Mouse (Mus musculus) MEL (cell line): ENCODE data around the gene Golph3l. TPM values are rescaled to one million over a fixed set of nuclear protein-coding genes. Genes with fewer than 3 reads are reported as not detected.

Source experiments
- DNase-seq: peaks from one replicate; pipeline ENCODE4 v3.0.0; 2011; ENCODE audit warnings: low read depth, low spot score
- H3K27ac ChIP-seq: 2 replicates; pipeline ENCODE4 v1.5.1; 2012; ENCODE audit warnings: low read depth, mild to moderate bottlenecking, control low read depth, low read length, moderate library complexity; ENCODE audit not compliant: control insufficient read depth
- H3K27me3 ChIP-seq, 2 experiments: fragments of 150-350 bp in 1 of 2; sonication (generic) in 1 of 2; 2 replicates each; pipeline ENCODE4 v1.6.1; 2012; ENCODE audit warnings: low read length in 2 of 2, mild to moderate bottlenecking in 2 of 2, improper control_type of control experiment in 1 of 2, moderate library complexity in 1 of 2; ENCODE audit not compliant: insufficient read depth in 2 of 2, control insufficient read depth in 1 of 2
- H3K36me3 ChIP-seq, 2 experiments: 2 replicates each; pipeline ENCODE4 v1.6.1; 2012 to 2014; ENCODE audit warnings: low read length in 2 of 2, improper control_type of control experiment in 1 of 2, inconsistent platforms in 1 of 2, mild to moderate bottlenecking in 1 of 2; ENCODE audit not compliant: insufficient read depth in 2 of 2, control insufficient read depth in 1 of 2
- H3K4me1 ChIP-seq, 2 experiments: fragments of 150-350 bp in 1 of 2; sonication (generic) in 1 of 2; 2 replicates each; pipeline ENCODE4 v1.6.1; 2012; ENCODE audit warnings: low read length in 2 of 2, improper control_type of control experiment in 1 of 2, mild to moderate bottlenecking in 1 of 2; ENCODE audit not compliant: insufficient read depth in 2 of 2, control insufficient read depth in 1 of 2
- H3K4me3 ChIP-seq, 2 experiments: fragments of 150-350 bp in 1 of 2; sonication (generic) in 1 of 2; 2 replicates each; pipeline ENCODE4 v1.5.1; 2012; ENCODE audit warnings: low read depth in 2 of 2, low read length in 2 of 2, mild to moderate bottlenecking in 2 of 2, moderate library complexity in 2 of 2, control low read depth in 1 of 2, improper control_type of control experiment in 1 of 2; ENCODE audit not compliant: control insufficient read depth in 1 of 2, insufficient read depth in 1 of 2
- H3K79me2 ChIP-seq: 2 replicates; pipeline ENCODE4 v1.6.1; 2012; ENCODE audit warnings: mild to moderate bottlenecking, low read length, moderate library complexity; ENCODE audit not compliant: control insufficient read depth, poor library complexity, insufficient read depth
- H3K9ac ChIP-seq: 2 replicates; pipeline ENCODE4 v1.6.1; 2012; ENCODE audit warnings: low read depth, mild to moderate bottlenecking, control low read depth, low read length, moderate library complexity; ENCODE audit not compliant: control insufficient read depth, poor library complexity, severe bottlenecking
- H3K9me3 ChIP-seq: fragments of 150-350 bp; sonication (generic); replicated peaks from 2 replicates; pipeline ENCODE4 v1.6.1; 2012; ENCODE audit warnings: mild to moderate bottlenecking, low read length, improper control_type of control experiment, moderate library complexity; ENCODE audit not compliant: insufficient read depth
- CHD1 ChIP-seq: IDR thresholded peaks from 2 replicates; pipeline ENCODE4 v1.6.1; 2012; ENCODE audit warnings: low read depth, mild to moderate bottlenecking, inconsistent platforms, low read length, improper control_type of control experiment
- CHD2 ChIP-seq: IDR thresholded peaks from 2 replicates; pipeline ENCODE4 v1.6.1; 2011; ENCODE audit warnings: low read length, improper control_type of control experiment
- CTCF ChIP-seq, 3 experiments: IDR thresholded peaks in 2 of 3; conservative IDR thresholded peaks in 1 of 3; 2 replicates each; pipeline ENCODE4 v1.5.1; 2011 to 2012; ENCODE audit warnings: low read length in 3 of 3, low read depth in 2 of 3, mild to moderate bottlenecking in 2 of 3, improper control_type of control experiment in 1 of 3, inconsistent platforms in 1 of 3, mixed read lengths in 1 of 3, moderate library complexity in 1 of 3; ENCODE audit not compliant: control insufficient read depth in 1 of 3, insufficient read depth in 1 of 3, poor library complexity in 1 of 3, severe bottlenecking in 1 of 3
- E2F4 ChIP-seq: IDR thresholded peaks from 2 replicates; pipeline ENCODE4 v1.6.1; 2011; ENCODE audit warnings: low read depth, low read length, improper control_type of control experiment, borderline replicate concordance
- ELF1 ChIP-seq: IDR thresholded peaks from 2 replicates; pipeline ENCODE4 v1.6.1; 2014; ENCODE audit warnings: low read depth, mild to moderate bottlenecking, inconsistent platforms, low read length, improper control_type of control experiment, moderate library complexity
- EP300 ChIP-seq, 2 experiments: IDR thresholded peaks; 2 replicates each; pipeline ENCODE4 v1.6.1; 2011; ENCODE audit warnings: improper control_type of control experiment in 2 of 2, low read length in 2 of 2, low read depth in 1 of 2, mild to moderate bottlenecking in 1 of 2
- ETS1 ChIP-seq: IDR thresholded peaks from 2 replicates; pipeline ENCODE4 v1.6.1; 2012; ENCODE audit warnings: low read depth, mild to moderate bottlenecking, inconsistent platforms, low read length, improper control_type of control experiment, moderate library complexity
- GABPA ChIP-seq: IDR thresholded peaks from 2 replicates; pipeline ENCODE4 v1.6.1; 2012; ENCODE audit warnings: low read depth, mild to moderate bottlenecking, inconsistent platforms, low read length, improper control_type of control experiment, moderate library complexity
- GATA1 ChIP-seq: IDR thresholded peaks from 2 replicates; pipeline ENCODE4 v1.6.1; 2011; ENCODE audit warnings: low read depth, low read length, improper control_type of control experiment
- HCFC1 ChIP-seq: IDR thresholded peaks from 2 replicates; pipeline ENCODE4 v1.6.1; 2012; ENCODE audit warnings: low read depth, mild to moderate bottlenecking, inconsistent platforms, low read length, improper control_type of control experiment, moderate library complexity
- JUND ChIP-seq: IDR thresholded peaks from 2 replicates; pipeline ENCODE4 v1.6.1; 2011; ENCODE audit warnings: low read depth, mild to moderate bottlenecking, improper control_type of control experiment, low read length
- KAT2A ChIP-seq: conservative IDR thresholded peaks from 2 replicates; pipeline ENCODE4 v1.6.1; 2012; ENCODE audit warnings: low read depth, low read length, improper control_type of control experiment, inconsistent platforms
- MAFK ChIP-seq: IDR thresholded peaks from 2 replicates; pipeline ENCODE4 v1.6.1; 2011; ENCODE audit warnings: low read depth, mild to moderate bottlenecking, low read length, improper control_type of control experiment, borderline replicate concordance
- MAX ChIP-seq: IDR thresholded peaks from 2 replicates; pipeline ENCODE4 v1.6.1; 2011; ENCODE audit warnings: low read length, improper control_type of control experiment
- MEF2A ChIP-seq: IDR thresholded peaks from 2 replicates; pipeline ENCODE4 v1.6.1; 2014; ENCODE audit warnings: low read depth, mild to moderate bottlenecking, inconsistent platforms, low read length, improper control_type of control experiment; ENCODE audit not compliant: poor library complexity, insufficient replicate concordance, severe bottlenecking; ENCODE audit errors: extremely low read depth
- MXI1 ChIP-seq: IDR thresholded peaks from 2 replicates; pipeline ENCODE4 v1.6.1; 2011; ENCODE audit warnings: mild to moderate bottlenecking, low read depth, low read length, improper control_type of control experiment
- MYB ChIP-seq: IDR thresholded peaks from 2 replicates; pipeline ENCODE4 v1.6.1; 2011; ENCODE audit warnings: mild to moderate bottlenecking, low read depth, low read length, improper control_type of control experiment
- MYC ChIP-seq: IDR thresholded peaks from 2 replicates; pipeline ENCODE4 v1.6.1; 2011; ENCODE audit warnings: low read depth, mild to moderate bottlenecking, low read length, improper control_type of control experiment, moderate library complexity
- NELFE ChIP-seq: IDR thresholded peaks from 2 replicates; pipeline ENCODE4 v1.6.1; 2011; ENCODE audit warnings: low read depth, low read length, improper control_type of control experiment
- NRF1 ChIP-seq: IDR thresholded peaks from 2 replicates; pipeline ENCODE4 v1.6.1; 2014; ENCODE audit warnings: low read depth, mild to moderate bottlenecking, inconsistent platforms, low read length, improper control_type of control experiment, moderate library complexity; ENCODE audit not compliant: poor library complexity, insufficient read depth, severe bottlenecking
- POLR2A ChIP-seq, 2 experiments: IDR thresholded peaks; 2 replicates each; pipeline ENCODE4 v1.6.1; 2011 to 2012; ENCODE audit warnings: low read length in 2 of 2, mild to moderate bottlenecking in 2 of 2, control low read depth in 1 of 2, improper control_type of control experiment in 1 of 2, low read depth in 1 of 2, moderate library complexity in 1 of 2; ENCODE audit not compliant: control insufficient read depth in 1 of 2, insufficient read depth in 1 of 2, poor library complexity in 1 of 2
- POLR2AphosphoS2 ChIP-seq: IDR thresholded peaks from 2 replicates; pipeline ENCODE4 v1.6.1; 2011; ENCODE audit warnings: low read length, improper control_type of control experiment
- POLR2AphosphoS5 ChIP-seq: IDR thresholded peaks from 2 replicates; pipeline ENCODE4 v1.6.1; 2012; ENCODE audit warnings: low read depth, borderline replicate concordance, mild to moderate bottlenecking, inconsistent platforms, low read length, moderate library complexity, mixed read lengths
- RAD21 ChIP-seq: IDR thresholded peaks from 2 replicates; pipeline ENCODE4 v1.6.1; 2011; ENCODE audit warnings: mild to moderate bottlenecking, low read depth, low read length, improper control_type of control experiment
- RCOR1 ChIP-seq: IDR thresholded peaks from 2 replicates; pipeline ENCODE4 v1.6.1; 2012; ENCODE audit warnings: low read depth, mild to moderate bottlenecking, inconsistent platforms, low read length, improper control_type of control experiment
- SIN3A ChIP-seq: IDR thresholded peaks from 2 replicates; pipeline ENCODE4 v1.6.1; 2012; ENCODE audit warnings: low read length, improper control_type of control experiment, inconsistent platforms
- SMC3 ChIP-seq: IDR thresholded peaks from 2 replicates; pipeline ENCODE4 v1.6.1; 2011; ENCODE audit warnings: low read depth, low read length, improper control_type of control experiment
- TAL1 ChIP-seq: IDR thresholded peaks from 2 replicates; pipeline ENCODE4 v1.6.1; 2012; ENCODE audit warnings: mild to moderate bottlenecking, inconsistent platforms, low read length, moderate library complexity, mixed read lengths
- TBP ChIP-seq: IDR thresholded peaks from 2 replicates; pipeline ENCODE4 v1.8.0; 2011; ENCODE audit warnings: low read depth, low read length, improper control_type of control experiment
- TCF12 ChIP-seq: IDR thresholded peaks from 2 replicates; pipeline ENCODE4 v1.6.1; 2014; ENCODE audit warnings: low read depth, mild to moderate bottlenecking, inconsistent platforms, low read length, improper control_type of control experiment, moderate library complexity
- UBTF ChIP-seq: IDR thresholded peaks from 2 replicates; pipeline ENCODE4 v1.6.1; 2012; ENCODE audit warnings: low read depth, mild to moderate bottlenecking, inconsistent platforms, low read length, improper control_type of control experiment, moderate library complexity, borderline replicate concordance; ENCODE audit not compliant: insufficient read depth
- ZC3H11A ChIP-seq: IDR thresholded peaks from 2 replicates; pipeline ENCODE4 v1.6.1; 2012; ENCODE audit warnings: low read depth, mild to moderate bottlenecking, inconsistent platforms, low read length, improper control_type of control experiment
- ZKSCAN1 ChIP-seq: IDR thresholded peaks from 2 replicates; pipeline ENCODE4 v1.6.1; 2012; ENCODE audit warnings: low read depth, mild to moderate bottlenecking, inconsistent platforms, low read length, improper control_type of control experiment, moderate library complexity
- ZMIZ1 ChIP-seq: IDR thresholded peaks from 2 replicates; pipeline ENCODE4 v1.6.1; 2012; ENCODE audit warnings: low read depth, mild to moderate bottlenecking, inconsistent platforms, low read length, improper control_type of control experiment, moderate library complexity
- ZNF384 ChIP-seq: IDR thresholded peaks from 2 replicates; pipeline ENCODE4 v1.6.1; 2012; ENCODE audit warnings: low read depth, mild to moderate bottlenecking, inconsistent platforms, low read length, improper control_type of control experiment
- polyA plus RNA-seq, 2 experiments: library from polyadenylated mRNA; stranded (reverse) in 1 of 2; unstranded in 1 of 2; fragments of >175 nt in 1 of 2; fragments of >200 nt in 1 of 2; gene quantifications; 2 replicates each; pipeline versions ENCODE4 v1.2.1 to v1.2.4; 2012; ENCODE audit warnings: low replicate concordance in 2 of 2, low read depth in 1 of 2; ENCODE audit not compliant: insufficient read length in 2 of 2, insufficient read depth in 1 of 2, missing spikeins in 1 of 2
- total RNA-seq: library from RNA; depleted of rRNA; stranded (reverse); fragments of 300-350 nt; gene quantifications from 2 replicates; pipeline ENCODE4 v1.2.3, GENCODE M21; 2012

Gene Golph3l
- total and polyA plus RNA-seq, 3 experiments = 43.8 to 45.1 TPM; not detected in 1

- Histone ChIP-seq H3K4me3 (peak within 1 kb of the TSS; percentile 64 to 76), H3K4me1 (peaks cover 7 to 17% of the 10 kb centered on the region in 2 experiments), H3K27me3 (no peaks in the 10 kb centered on the region), H3K27ac (peak within 1 kb of the TSS; percentile 81), H3K36me3 (peaks cover 13 to 20% of the 10 kb centered on the region in 2 experiments), H3K79me2 (peaks cover 22% of the 10 kb centered on the region), H3K9ac (peak within 1 kb of the TSS; percentile 73), H3K9me3 (no peaks in the 10 kb centered on the region)
- peak; percentile 100 for DNase-seq
- TF ChIP-seq KAT2A (peak; percentile 39; the same call in 1 of the 2 replicates), SMC3 (no peak), GABPA (peak; percentile 42; the same call in 1 of the 2 replicates), RCOR1 (no peak; the same call in 1 of the 2 replicates), MYC (no peak; the same call in 1 of the 2 replicates), ELF1 (peak; percentile 52), MAX (peak; percentile 18), ZC3H11A (no peak), CHD2 (peak; percentile 91), ZMIZ1 (peak; percentile 99), CTCF (IDR thresholded peaks at IDR 0.05 in 2 of 3, conservative IDR thresholded peaks at IDR 0.05 in 1 of 3; ENCODE audit: control insufficient read depth in 1 of 3, insufficient read depth in 1 of 3, low read depth in 2 of 3, low read length in 3 of 3, poor library complexity in 1 of 3, severe bottlenecking in 1 of 3) (no peak), RAD21 (no peak), POLR2AphosphoS5 (peak; percentile 91; the same call in 1 of the 2 replicates), MAFK (no peak; the same call in 1 of the 2 replicates), MYB (no peak), POLR2A (IDR thresholded peaks at IDR 0.05; ENCODE audit: control insufficient read depth in 1 of 2, insufficient read depth in 1 of 2, low read depth in 1 of 2, low read length in 2 of 2, poor library complexity in 1 of 2) (peak in 1 of 2 experiments; percentile 99; a peak in 2 of 4 replicates), UBTF (no peak), TAL1 (no peak), NELFE (peak; percentile 99), JUND (peak; percentile 64; the same call in 1 of the 2 replicates), POLR2AphosphoS2 (peak; percentile 100), SIN3A (peak; percentile 92), TBP (peak; percentile 98), E2F4 (peak; percentile 79; the same call in 1 of the 2 replicates), MEF2A (peak; percentile 3; the same call in 1 of the 2 replicates), TCF12 (peak; percentile 73), ETS1 (peak; percentile 12; the same call in 1 of the 2 replicates), HCFC1 (peak; percentile 86), MXI1 (peak; percentile 73), GATA1 (no peak), CHD1 (no peak), NRF1 (peak; percentile 65), EP300 (IDR thresholded peaks at IDR 0.05; ENCODE audit: low read depth in 1 of 2, low read length in 2 of 2) (no peak; a peak in 1 of 4 replicates), ZNF384 (no peak), ZKSCAN1 (no peak)
Observed at GRCm38 (mm10) chr3:95624628-95625503, 36.1 kb downstream of the Golph3l start, which contains the start of gene Ensa. Gene Ensa (plus strand): TSS chr3:95624993.
